Mouse (Mus musculus) liver, adult 2 months (tissue): Measurements from ENCODE around the gene Sytl1.

Source experiments
- CTCF ChIP-seq: fragments of 200-500 bp; IDR thresholded peaks from 2 replicates; pipeline ENCODE4 v1.5.1; 2011; ENCODE audit warnings: low read depth, low read length, control low read depth
- POLR2A ChIP-seq: fragments of 200-500 bp; IDR thresholded peaks from 2 replicates; pipeline ENCODE4 v1.6.1; 2011; ENCODE audit warnings: low read length, control low read depth; ENCODE audit not compliant: insufficient read depth; ENCODE audit errors: extremely low read depth

GRCm38 (mm10) chr4:133212562-133213267 lies 50.2 kb downstream of the Sytl1 start:
- 0 out of 2 replicates have a peak, but pooled peaks have one; percentile 28 for TF ChIP-seq CTCF
- no peak for TF ChIP-seq POLR2A
